Mouse (Mus musculus): ENCODE data around the gene Irgq. TPM values are rescaled to one million over a fixed set of nuclear protein-coding genes. Genes with fewer than 3 reads are reported as not detected.
"Not testable (repeated sequence)": the region's sequence is repeated elsewhere in the genome, so short reads cannot be mapped to it uniquely, and the experiment has no call there.

The Irgq gene
- polyA plus RNA-seq, 1 experiment from 2014 or later = 8.0 TPM

DNA sequence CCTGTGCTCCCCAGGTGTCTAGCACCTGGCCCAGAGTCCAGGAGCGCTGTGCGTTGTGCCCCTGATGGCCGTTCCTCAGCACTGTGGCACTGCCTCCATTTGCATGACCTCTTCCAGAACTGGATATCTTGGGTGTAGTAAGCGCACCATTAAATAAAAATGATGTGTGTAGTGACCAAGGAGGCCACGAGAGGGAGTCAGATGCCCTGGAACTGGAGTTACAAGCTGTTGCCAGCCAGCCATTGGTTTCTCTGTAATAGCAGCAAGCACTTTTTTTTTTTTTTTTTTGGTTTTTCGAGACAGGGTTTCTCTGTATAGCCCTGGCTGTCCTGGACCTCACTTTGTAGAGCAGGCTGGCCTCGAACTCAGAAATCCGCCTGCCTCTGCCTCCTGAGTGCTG is 14.2 kb upstream of the Irgq start:
- not testable (repeated sequence) for H3K27me3 ChIP-seq (ENCODE audit: control insufficient read depth, insufficient read depth, low read length); H3K4me3 ChIP-seq (ENCODE audit: control insufficient read depth in 1 of 2, insufficient read depth in 1 of 2, low read depth in 1 of 2, low read length in 2 of 2); H3K27ac ChIP-seq (replicated peaks in 1 of 2; ENCODE audit: control insufficient read depth in 1 of 2, insufficient read depth in 1 of 2, low read depth in 2 of 2, low read length in 2 of 2); H3K4me1 ChIP-seq (ENCODE audit: control insufficient read depth in 2 of 2, insufficient read depth in 2 of 2, low read length in 2 of 2); H3K4me2 ChIP-seq (ENCODE audit: low read length); H3K9ac ChIP-seq (ENCODE audit: low read length); H3K9me3 ChIP-seq (ENCODE audit: control insufficient read depth, low read length); ATAC-seq (ENCODE audit: insufficient number of reproducible peaks, insufficient read depth, low FRiP score, low read depth)
- 60% methylated on average over 8 of the region's 8 CpGs for WGBS
- peaks cover 16% of the 10 kb centered on the region; the same call in 1 of the 2 replicates for H3K36me3 ChIP-seq (ENCODE audit: control insufficient read depth, insufficient read depth, low read length)

DNA sequence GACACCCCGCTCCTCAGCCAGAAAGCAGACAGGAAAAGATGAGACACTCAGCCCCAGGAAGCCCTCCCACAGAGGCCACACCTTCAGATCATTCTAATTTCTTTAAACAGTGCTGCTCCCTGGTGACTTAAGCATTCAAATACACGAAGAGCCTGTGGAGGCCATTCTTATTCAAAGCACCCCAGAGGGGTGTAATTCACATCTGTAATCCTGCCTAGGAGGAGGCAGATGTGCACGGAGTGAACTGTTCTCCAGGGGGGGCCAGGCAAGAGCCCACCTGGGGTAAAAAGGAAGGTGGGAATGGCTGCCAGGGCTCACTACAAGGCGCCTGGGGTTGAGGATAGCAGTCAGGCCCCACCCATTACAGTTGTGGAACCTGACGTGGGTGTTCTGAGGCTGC is 13.4 kb upstream of the Irgq start:
- Histone ChIP-seq H3K4me3 (ENCODE audit: control insufficient read depth in 1 of 2, insufficient read depth in 1 of 2, low read depth in 1 of 2, low read length in 2 of 2) (no peak overlapping the region), H3K4me1 (ENCODE audit: control insufficient read depth in 2 of 2, insufficient read depth in 2 of 2, low read length in 2 of 2) (no peaks in the 10 kb centered on the region), H3K9ac (ENCODE audit: low read length) (no peak overlapping the region), H3K27ac (replicated peaks in 1 of 2; ENCODE audit: control insufficient read depth in 1 of 2, insufficient read depth in 1 of 2, low read depth in 2 of 2, low read length in 2 of 2) (no peak overlapping the region), H3K4me2 (ENCODE audit: low read length) (no peak overlapping the region), H3K27me3 (ENCODE audit: control insufficient read depth, insufficient read depth, low read length) (no peaks in the 10 kb centered on the region), H3K36me3 (ENCODE audit: control insufficient read depth, insufficient read depth, low read length) (peaks cover 16% of the 10 kb centered on the region; the same call in 1 of the 2 replicates), H3K9me3 (ENCODE audit: control insufficient read depth, low read length) (no peaks in the 10 kb centered on the region)
- 46% methylated on average over 5 of the region's 5 CpGs for WGBS
- no peak for ATAC-seq (ENCODE audit: insufficient number of reproducible peaks, insufficient read depth, low FRiP score, low read depth)

DNA sequence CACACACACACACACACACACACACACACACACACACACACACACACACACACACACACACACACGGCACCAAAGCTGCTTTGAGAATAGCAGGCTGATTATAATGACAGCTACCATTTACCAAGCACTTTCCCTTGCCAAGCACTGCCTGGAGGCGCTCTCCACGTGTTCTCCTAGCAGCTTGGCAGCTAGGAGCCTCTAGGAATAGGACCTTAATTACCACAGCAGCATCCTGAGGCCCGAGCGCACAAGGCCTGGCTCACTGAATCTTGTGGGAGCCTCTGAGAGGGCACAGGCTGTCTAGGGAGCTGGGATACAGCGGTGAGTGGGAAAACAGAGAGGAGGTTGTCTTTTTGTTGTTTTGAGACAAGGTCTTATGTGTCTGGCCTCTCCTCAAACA is 12.8 kb upstream of the Irgq start:
- Histone ChIP-seq H3K36me3 (ENCODE audit: control insufficient read depth, insufficient read depth, low read length) (peaks cover 16% of the 10 kb centered on the region; the same call in 1 of the 2 replicates), H3K4me3 (ENCODE audit: control insufficient read depth in 1 of 2, insufficient read depth in 1 of 2, low read depth in 1 of 2, low read length in 2 of 2) (no peak overlapping the region), H3K27me3 (ENCODE audit: control insufficient read depth, insufficient read depth, low read length) (no peaks in the 10 kb centered on the region), H3K27ac (replicated peaks in 1 of 2; ENCODE audit: control insufficient read depth in 1 of 2, insufficient read depth in 1 of 2, low read depth in 2 of 2, low read length in 2 of 2) (no peak overlapping the region), H3K9me3 (ENCODE audit: control insufficient read depth, low read length) (no peaks in the 10 kb centered on the region), H3K4me2 (ENCODE audit: low read length) (no peak overlapping the region), H3K4me1 (ENCODE audit: control insufficient read depth in 2 of 2, insufficient read depth in 2 of 2, low read length in 2 of 2) (no peaks in the 10 kb centered on the region), H3K9ac (ENCODE audit: low read length) (no peak overlapping the region)
- ATAC-seq (ENCODE audit: insufficient number of reproducible peaks, insufficient read depth, low FRiP score, low read depth) = no peak
- WGBS = 63% methylated on average over 6 of the region's 6 CpGs

DNA sequence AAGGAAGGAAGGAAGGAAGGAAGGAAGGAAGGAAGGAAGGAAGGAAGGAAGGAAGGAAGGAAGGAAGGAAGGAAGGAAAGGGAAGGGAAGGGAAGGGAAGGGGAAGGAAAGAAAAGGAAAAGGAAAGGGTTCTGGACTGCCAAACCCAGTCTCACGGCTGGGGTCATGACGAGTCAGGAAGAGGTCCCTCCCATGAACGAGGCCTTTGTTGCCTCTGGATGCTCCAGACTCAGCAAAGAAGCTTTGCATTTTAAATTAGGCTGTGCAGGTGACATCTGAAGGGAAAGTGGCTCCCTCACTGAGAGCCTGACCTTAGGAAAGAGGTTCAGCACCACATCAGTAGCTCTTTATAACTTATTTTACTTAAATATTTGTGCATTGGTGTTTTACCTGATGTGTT is 11.4 kb upstream of the Irgq start:
- ATAC-seq (ENCODE audit: insufficient number of reproducible peaks, insufficient read depth, low FRiP score, low read depth) = no peak
- Histone ChIP-seq H3K36me3 (ENCODE audit: control insufficient read depth, insufficient read depth, low read length) (peaks cover 16% of the 10 kb centered on the region; the same call in 1 of the 2 replicates), H3K4me1 (ENCODE audit: control insufficient read depth in 2 of 2, insufficient read depth in 2 of 2, low read length in 2 of 2) (no peaks in the 10 kb centered on the region), H3K4me3 (ENCODE audit: control insufficient read depth in 1 of 2, insufficient read depth in 1 of 2, low read depth in 1 of 2, low read length in 2 of 2) (no peak overlapping the region), H3K4me2 (ENCODE audit: low read length) (no peak overlapping the region), H3K9ac (ENCODE audit: low read length) (no peak overlapping the region), H3K27ac (replicated peaks in 1 of 2; ENCODE audit: control insufficient read depth in 1 of 2, insufficient read depth in 1 of 2, low read depth in 2 of 2, low read length in 2 of 2) (no peak overlapping the region), H3K27me3 (ENCODE audit: control insufficient read depth, insufficient read depth, low read length) (no peaks in the 10 kb centered on the region), H3K9me3 (ENCODE audit: control insufficient read depth, low read length) (no peaks in the 10 kb centered on the region)
- 52% methylated on average over 3 of the region's 3 CpGs for WGBS

DNA sequence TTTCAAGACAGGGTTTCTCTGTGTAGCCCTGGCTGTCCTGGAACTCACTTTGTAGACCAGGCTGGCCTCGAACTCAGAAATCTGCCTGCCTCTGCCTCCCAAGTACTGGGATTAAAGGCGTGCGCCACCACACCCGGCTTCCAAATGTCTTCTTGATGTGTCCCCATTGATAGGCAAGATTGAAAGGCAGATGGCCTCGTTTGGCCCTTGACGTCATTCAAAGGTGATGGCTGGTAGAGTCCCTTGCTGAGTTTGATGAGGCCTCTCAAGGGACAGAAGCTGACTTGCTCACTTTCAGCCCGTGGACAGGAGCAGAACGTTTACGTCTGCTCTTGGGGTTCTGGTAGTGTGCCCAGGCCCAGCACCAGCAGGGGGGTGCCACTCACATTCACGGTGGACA is 10.4 kb upstream of the Irgq start:
- H3K4me3 ChIP-seq (ENCODE audit: control insufficient read depth in 1 of 2, insufficient read depth in 1 of 2, low read depth in 1 of 2, low read length in 2 of 2); H3K36me3 ChIP-seq (ENCODE audit: control insufficient read depth, insufficient read depth, low read length); H3K27ac ChIP-seq (replicated peaks in 1 of 2; ENCODE audit: control insufficient read depth in 1 of 2, insufficient read depth in 1 of 2, low read depth in 2 of 2, low read length in 2 of 2); H3K9ac ChIP-seq (ENCODE audit: low read length); ATAC-seq (ENCODE audit: insufficient number of reproducible peaks, insufficient read depth, low FRiP score, low read depth); H3K4me2 ChIP-seq (ENCODE audit: low read length); H3K27me3 ChIP-seq (ENCODE audit: control insufficient read depth, insufficient read depth, low read length); H3K4me1 ChIP-seq (ENCODE audit: control insufficient read depth in 2 of 2, insufficient read depth in 2 of 2, low read length in 2 of 2); H3K9me3 ChIP-seq (ENCODE audit: control insufficient read depth, low read length): not testable (repeated sequence)
- WGBS = 81% methylated on average over 9 of the region's 10 CpGs

DNA sequence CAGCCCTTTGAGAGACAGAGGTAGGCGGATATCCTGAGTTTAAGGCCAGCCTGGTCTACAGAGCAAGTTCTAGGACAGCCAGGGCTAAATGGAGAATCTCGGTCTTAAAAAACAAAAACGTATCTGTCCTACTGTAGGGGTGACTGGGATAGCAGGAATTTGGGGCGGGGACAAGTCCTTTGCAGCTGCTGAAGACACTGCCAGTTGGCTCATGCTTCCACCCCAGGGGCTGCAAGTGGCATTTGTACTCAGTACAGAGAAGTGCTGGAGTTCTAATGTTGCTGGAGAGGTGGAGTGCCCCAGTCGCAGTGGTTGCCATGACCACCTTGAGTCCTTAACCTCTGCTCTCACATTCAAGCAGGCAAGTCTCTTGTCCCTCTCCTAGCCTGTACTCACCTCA is 7.7 kb upstream of the Irgq start:
- Histone ChIP-seq H3K4me2 (ENCODE audit: low read length) (no peak overlapping the region), H3K9ac (ENCODE audit: low read length) (no peak overlapping the region), H3K36me3 (ENCODE audit: control insufficient read depth, insufficient read depth, low read length) (no peaks in the 10 kb centered on the region), H3K4me1 (ENCODE audit: control insufficient read depth in 2 of 2, insufficient read depth in 2 of 2, low read length in 2 of 2) (no peaks in the 10 kb centered on the region), H3K27me3 (ENCODE audit: control insufficient read depth, insufficient read depth, low read length) (no peaks in the 10 kb centered on the region), H3K4me3 (ENCODE audit: control insufficient read depth in 1 of 2, insufficient read depth in 1 of 2, low read depth in 1 of 2, low read length in 2 of 2) (no peak overlapping the region), H3K9me3 (ENCODE audit: control insufficient read depth, low read length) (no peaks in the 10 kb centered on the region), H3K27ac (replicated peaks in 1 of 2; ENCODE audit: control insufficient read depth in 1 of 2, insufficient read depth in 1 of 2, low read depth in 2 of 2, low read length in 2 of 2) (no peak overlapping the region)
- ATAC-seq (ENCODE audit: insufficient number of reproducible peaks, insufficient read depth, low FRiP score, low read depth) = no peak
- 54% methylated on average over 5 of the region's 5 CpGs for WGBS

DNA sequence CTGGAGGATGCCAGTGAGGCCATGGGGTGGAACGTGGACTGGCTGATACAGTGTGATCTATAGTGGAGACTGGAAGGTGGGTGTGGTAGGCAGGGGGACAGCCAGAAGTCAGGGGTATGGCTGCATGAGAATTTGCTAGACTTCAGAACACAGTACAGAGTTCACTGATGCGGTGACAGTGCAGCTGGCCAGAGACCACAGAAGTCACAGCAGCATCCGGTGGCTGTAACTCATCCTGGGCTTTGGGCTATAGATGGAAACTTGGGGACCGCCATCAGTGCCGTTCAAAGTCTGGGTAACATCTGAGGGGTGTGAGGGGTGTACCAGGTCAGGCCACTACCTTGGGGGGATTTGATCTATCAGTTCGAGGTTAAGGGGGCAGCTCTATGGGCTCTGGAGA is 6.8 kb upstream of the Irgq start:
- no peak overlapping the region for H3K4me3 ChIP-seq (ENCODE audit: control insufficient read depth in 1 of 2, insufficient read depth in 1 of 2, low read depth in 1 of 2, low read length in 2 of 2)
- 79% methylated on average over 6 of the region's 6 CpGs for WGBS
- H3K4me2 ChIP-seq (ENCODE audit: low read length) = no peak overlapping the region
- H3K27me3 ChIP-seq (ENCODE audit: control insufficient read depth, insufficient read depth, low read length) = no peaks in the 10 kb centered on the region
- no peaks in the 10 kb centered on the region for H3K4me1 ChIP-seq (ENCODE audit: control insufficient read depth in 2 of 2, insufficient read depth in 2 of 2, low read length in 2 of 2)
- no peak overlapping the region for H3K27ac ChIP-seq (replicated peaks in 1 of 2; ENCODE audit: control insufficient read depth in 1 of 2, insufficient read depth in 1 of 2, low read depth in 2 of 2, low read length in 2 of 2)
- H3K36me3 ChIP-seq (ENCODE audit: control insufficient read depth, insufficient read depth, low read length) = no peaks in the 10 kb centered on the region
- H3K9me3 ChIP-seq (ENCODE audit: control insufficient read depth, low read length) = no peaks in the 10 kb centered on the region
- no peak overlapping the region for H3K9ac ChIP-seq (ENCODE audit: low read length)
- ATAC-seq (ENCODE audit: insufficient number of reproducible peaks, insufficient read depth, low FRiP score, low read depth) = no peak

DNA sequence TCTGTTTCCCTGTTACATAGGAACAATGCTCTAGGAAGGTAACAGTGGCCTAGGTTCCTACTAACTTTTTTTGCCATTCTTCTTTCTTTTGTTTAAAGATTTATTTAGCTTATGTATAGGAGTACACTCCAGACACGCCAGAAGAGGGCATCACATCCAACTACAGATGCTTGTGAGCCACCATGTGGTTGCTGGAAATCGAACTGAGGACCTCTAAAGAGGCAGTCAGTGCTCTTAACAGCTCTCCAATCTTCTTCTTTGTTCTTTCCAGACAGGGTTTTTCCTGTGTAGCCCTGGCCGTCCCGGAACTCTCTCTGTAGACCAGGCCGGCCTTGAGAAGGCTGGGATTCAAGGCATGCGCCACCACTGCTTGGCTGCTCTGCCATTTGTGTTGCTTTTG is 5.5 kb upstream of the Irgq start:
- WGBS = 80% methylated on average over 6 of the region's 6 CpGs
- H3K9ac ChIP-seq (ENCODE audit: low read length) = no peak overlapping the region
- no peak overlapping the region for H3K4me2 ChIP-seq (ENCODE audit: low read length)
- H3K36me3 ChIP-seq (ENCODE audit: control insufficient read depth, insufficient read depth, low read length) = no peaks in the 10 kb centered on the region
- H3K4me3 ChIP-seq (ENCODE audit: control insufficient read depth in 1 of 2, insufficient read depth in 1 of 2, low read depth in 1 of 2, low read length in 2 of 2) = no peak overlapping the region
- ATAC-seq (ENCODE audit: insufficient number of reproducible peaks, insufficient read depth, low FRiP score, low read depth) = no peak
- peaks cover 6% of the 10 kb centered on the region in 2 experiments for H3K4me1 ChIP-seq (ENCODE audit: control insufficient read depth in 2 of 2, insufficient read depth in 2 of 2, low read length in 2 of 2)
- no peaks in the 10 kb centered on the region for H3K27me3 ChIP-seq (ENCODE audit: control insufficient read depth, insufficient read depth, low read length)
- no peaks in the 10 kb centered on the region for H3K9me3 ChIP-seq (ENCODE audit: control insufficient read depth, low read length)
- no peak overlapping the region for H3K27ac ChIP-seq (replicated peaks in 1 of 2; ENCODE audit: control insufficient read depth in 1 of 2, insufficient read depth in 1 of 2, low read depth in 2 of 2, low read length in 2 of 2)
